Mouse (Mus musculus) MEL (cell line): Measurements from ENCODE around the gene Mfap2. TPM values are rescaled to one million over a fixed set of nuclear protein-coding genes. Genes with fewer than 3 reads are reported as not detected.

Source experiments
- DNase-seq: peaks from one replicate; pipeline ENCODE4 v3.0.0; 2011; ENCODE audit warnings: low read depth, low spot score
- H3K27ac ChIP-seq: 2 replicates; pipeline ENCODE4 v1.5.1; 2012; ENCODE audit warnings: low read depth, mild to moderate bottlenecking, control low read depth, low read length, moderate library complexity; ENCODE audit not compliant: control insufficient read depth
- H3K27me3 ChIP-seq, 2 experiments: fragments of 150-350 bp in 1 of 2; sonication (generic) in 1 of 2; 2 replicates each; pipeline ENCODE4 v1.6.1; 2012; ENCODE audit warnings: low read length in 2 of 2, mild to moderate bottlenecking in 2 of 2, improper control_type of control experiment in 1 of 2, moderate library complexity in 1 of 2; ENCODE audit not compliant: insufficient read depth in 2 of 2, control insufficient read depth in 1 of 2
- H3K36me3 ChIP-seq, 2 experiments: 2 replicates each; pipeline ENCODE4 v1.6.1; 2012 to 2014; ENCODE audit warnings: low read length in 2 of 2, improper control_type of control experiment in 1 of 2, inconsistent platforms in 1 of 2, mild to moderate bottlenecking in 1 of 2; ENCODE audit not compliant: insufficient read depth in 2 of 2, control insufficient read depth in 1 of 2
- H3K4me1 ChIP-seq, 2 experiments: fragments of 150-350 bp in 1 of 2; sonication (generic) in 1 of 2; 2 replicates each; pipeline ENCODE4 v1.6.1; 2012; ENCODE audit warnings: low read length in 2 of 2, improper control_type of control experiment in 1 of 2, mild to moderate bottlenecking in 1 of 2; ENCODE audit not compliant: insufficient read depth in 2 of 2, control insufficient read depth in 1 of 2
- H3K4me3 ChIP-seq, 2 experiments: fragments of 150-350 bp in 1 of 2; sonication (generic) in 1 of 2; 2 replicates each; pipeline ENCODE4 v1.5.1; 2012; ENCODE audit warnings: low read depth in 2 of 2, low read length in 2 of 2, mild to moderate bottlenecking in 2 of 2, moderate library complexity in 2 of 2, control low read depth in 1 of 2, improper control_type of control experiment in 1 of 2; ENCODE audit not compliant: control insufficient read depth in 1 of 2, insufficient read depth in 1 of 2
- H3K79me2 ChIP-seq: 2 replicates; pipeline ENCODE4 v1.6.1; 2012; ENCODE audit warnings: mild to moderate bottlenecking, low read length, moderate library complexity; ENCODE audit not compliant: control insufficient read depth, poor library complexity, insufficient read depth
- H3K9ac ChIP-seq: 2 replicates; pipeline ENCODE4 v1.6.1; 2012; ENCODE audit warnings: low read depth, mild to moderate bottlenecking, control low read depth, low read length, moderate library complexity; ENCODE audit not compliant: control insufficient read depth, poor library complexity, severe bottlenecking
- H3K9me3 ChIP-seq: fragments of 150-350 bp; sonication (generic); replicated peaks from 2 replicates; pipeline ENCODE4 v1.6.1; 2012; ENCODE audit warnings: mild to moderate bottlenecking, low read length, improper control_type of control experiment, moderate library complexity; ENCODE audit not compliant: insufficient read depth
- CHD1 ChIP-seq: IDR thresholded peaks from 2 replicates; pipeline ENCODE4 v1.6.1; 2012; ENCODE audit warnings: low read depth, mild to moderate bottlenecking, inconsistent platforms, low read length, improper control_type of control experiment
- CHD2 ChIP-seq: IDR thresholded peaks from 2 replicates; pipeline ENCODE4 v1.6.1; 2011; ENCODE audit warnings: low read length, improper control_type of control experiment
- E2F4 ChIP-seq: IDR thresholded peaks from 2 replicates; pipeline ENCODE4 v1.6.1; 2011; ENCODE audit warnings: low read depth, low read length, improper control_type of control experiment, borderline replicate concordance
- ELF1 ChIP-seq: IDR thresholded peaks from 2 replicates; pipeline ENCODE4 v1.6.1; 2014; ENCODE audit warnings: low read depth, mild to moderate bottlenecking, inconsistent platforms, low read length, improper control_type of control experiment, moderate library complexity
- EP300 ChIP-seq, 2 experiments: IDR thresholded peaks; 2 replicates each; pipeline ENCODE4 v1.6.1; 2011; ENCODE audit warnings: improper control_type of control experiment in 2 of 2, low read length in 2 of 2, low read depth in 1 of 2, mild to moderate bottlenecking in 1 of 2
- GATA1 ChIP-seq: IDR thresholded peaks from 2 replicates; pipeline ENCODE4 v1.6.1; 2011; ENCODE audit warnings: low read depth, low read length, improper control_type of control experiment
- JUND ChIP-seq: IDR thresholded peaks from 2 replicates; pipeline ENCODE4 v1.6.1; 2011; ENCODE audit warnings: low read depth, mild to moderate bottlenecking, improper control_type of control experiment, low read length
- MAFK ChIP-seq: IDR thresholded peaks from 2 replicates; pipeline ENCODE4 v1.6.1; 2011; ENCODE audit warnings: low read depth, mild to moderate bottlenecking, low read length, improper control_type of control experiment, borderline replicate concordance
- MAX ChIP-seq: IDR thresholded peaks from 2 replicates; pipeline ENCODE4 v1.6.1; 2011; ENCODE audit warnings: low read length, improper control_type of control experiment
- MAZ ChIP-seq: IDR thresholded peaks from 2 replicates; pipeline ENCODE4 v1.6.1; 2012; ENCODE audit warnings: low read depth, mild to moderate bottlenecking, inconsistent platforms, low read length, improper control_type of control experiment
- MYC ChIP-seq: IDR thresholded peaks from 2 replicates; pipeline ENCODE4 v1.6.1; 2011; ENCODE audit warnings: low read depth, mild to moderate bottlenecking, low read length, improper control_type of control experiment, moderate library complexity
- NELFE ChIP-seq: IDR thresholded peaks from 2 replicates; pipeline ENCODE4 v1.6.1; 2011; ENCODE audit warnings: low read depth, low read length, improper control_type of control experiment
- NRF1 ChIP-seq: IDR thresholded peaks from 2 replicates; pipeline ENCODE4 v1.6.1; 2014; ENCODE audit warnings: low read depth, mild to moderate bottlenecking, inconsistent platforms, low read length, improper control_type of control experiment, moderate library complexity; ENCODE audit not compliant: poor library complexity, insufficient read depth, severe bottlenecking
- POLR2A ChIP-seq, 2 experiments: IDR thresholded peaks; 2 replicates each; pipeline ENCODE4 v1.6.1; 2011 to 2012; ENCODE audit warnings: low read length in 2 of 2, mild to moderate bottlenecking in 2 of 2, control low read depth in 1 of 2, improper control_type of control experiment in 1 of 2, low read depth in 1 of 2, moderate library complexity in 1 of 2; ENCODE audit not compliant: control insufficient read depth in 1 of 2, insufficient read depth in 1 of 2, poor library complexity in 1 of 2
- RAD21 ChIP-seq: IDR thresholded peaks from 2 replicates; pipeline ENCODE4 v1.6.1; 2011; ENCODE audit warnings: mild to moderate bottlenecking, low read depth, low read length, improper control_type of control experiment
- SIN3A ChIP-seq: IDR thresholded peaks from 2 replicates; pipeline ENCODE4 v1.6.1; 2012; ENCODE audit warnings: low read length, improper control_type of control experiment, inconsistent platforms
- TAL1 ChIP-seq: IDR thresholded peaks from 2 replicates; pipeline ENCODE4 v1.6.1; 2012; ENCODE audit warnings: mild to moderate bottlenecking, inconsistent platforms, low read length, moderate library complexity, mixed read lengths
- TBP ChIP-seq: IDR thresholded peaks from 2 replicates; pipeline ENCODE4 v1.8.0; 2011; ENCODE audit warnings: low read depth, low read length, improper control_type of control experiment
- UBTF ChIP-seq: IDR thresholded peaks from 2 replicates; pipeline ENCODE4 v1.6.1; 2012; ENCODE audit warnings: low read depth, mild to moderate bottlenecking, inconsistent platforms, low read length, improper control_type of control experiment, moderate library complexity, borderline replicate concordance; ENCODE audit not compliant: insufficient read depth
- ZC3H11A ChIP-seq: IDR thresholded peaks from 2 replicates; pipeline ENCODE4 v1.6.1; 2012; ENCODE audit warnings: low read depth, mild to moderate bottlenecking, inconsistent platforms, low read length, improper control_type of control experiment
- ZNF384 ChIP-seq: IDR thresholded peaks from 2 replicates; pipeline ENCODE4 v1.6.1; 2012; ENCODE audit warnings: low read depth, mild to moderate bottlenecking, inconsistent platforms, low read length, improper control_type of control experiment
- polyA plus RNA-seq, 2 experiments: library from polyadenylated mRNA; stranded (reverse) in 1 of 2; unstranded in 1 of 2; fragments of >175 nt in 1 of 2; fragments of >200 nt in 1 of 2; gene quantifications; 2 replicates each; pipeline versions ENCODE4 v1.2.1 to v1.2.4; 2012; ENCODE audit warnings: low replicate concordance in 2 of 2, low read depth in 1 of 2; ENCODE audit not compliant: insufficient read length in 2 of 2, insufficient read depth in 1 of 2, missing spikeins in 1 of 2
- total RNA-seq: library from RNA; depleted of rRNA; stranded (reverse); fragments of 300-350 nt; gene quantifications from 2 replicates; pipeline ENCODE4 v1.2.3, GENCODE M21; 2012

Gene Mfap2
- total and polyA plus RNA-seq, 3 experiments, result not detected

DNA sequence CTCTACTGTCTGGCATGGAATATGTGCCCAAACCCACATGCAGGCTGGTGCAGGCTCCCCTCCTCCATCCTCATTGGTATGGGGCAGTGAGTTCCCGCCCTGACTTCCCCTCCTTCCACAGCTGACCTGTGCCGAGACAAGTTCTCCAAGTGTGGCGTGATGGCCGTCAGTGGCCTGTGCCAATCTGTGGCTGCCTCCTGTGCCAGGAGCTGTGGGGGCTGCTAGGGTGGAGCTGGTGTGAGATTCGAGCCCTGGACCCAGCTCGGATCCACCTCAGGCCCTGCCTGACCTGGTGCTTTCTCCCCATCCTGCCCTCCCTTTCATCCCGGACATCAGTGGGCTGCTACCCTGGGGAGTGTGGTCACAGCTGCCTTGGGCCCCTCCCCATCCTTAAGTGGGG, 5.1 kb downstream of the Mfap2 start:
- no peaks in the 10 kb centered on the region for H3K27me3 ChIP-seq
- H3K9me3 ChIP-seq, result no peaks in the 10 kb centered on the region
- H3K4me1 ChIP-seq, result no peaks in the 10 kb centered on the region
- no peaks in the 10 kb centered on the region for H3K79me2 ChIP-seq
- H3K36me3 ChIP-seq, result no peaks in the 10 kb centered on the region
- no peak overlapping the region for H3K9ac ChIP-seq
- no peak for DNase-seq
- no peak for TF ChIP-seq TBP
- no peak for TF ChIP-seq MAZ
- no peak for TF ChIP-seq ZNF384
- no peak for TF ChIP-seq CHD1
- TF ChIP-seq POLR2A (IDR thresholded peaks at IDR 0.05; ENCODE audit: control insufficient read depth in 1 of 2, insufficient read depth in 1 of 2, low read depth in 1 of 2, low read length in 2 of 2, poor library complexity in 1 of 2), result no peak
- TF ChIP-seq MAFK, result no peak
- no peak for TF ChIP-seq MYC
- no peak for TF ChIP-seq CHD2
- no peak for TF ChIP-seq RAD21
- TF ChIP-seq TAL1, result no peak
- no peak for TF ChIP-seq E2F4
- no peak for TF ChIP-seq NRF1
- no peak for TF ChIP-seq GATA1
- TF ChIP-seq JUND, result no peak
- no peak for TF ChIP-seq NELFE
- TF ChIP-seq UBTF, result no peak
- no peak for TF ChIP-seq ZC3H11A
- TF ChIP-seq EP300 (IDR thresholded peaks at IDR 0.05; ENCODE audit: low read depth in 1 of 2, low read length in 2 of 2), result no peak
- no peak for TF ChIP-seq ELF1
- TF ChIP-seq MAX, result no peak
- no peak overlapping the region for H3K4me3 ChIP-seq
- H3K27ac ChIP-seq, result no peak overlapping the region

DNA sequence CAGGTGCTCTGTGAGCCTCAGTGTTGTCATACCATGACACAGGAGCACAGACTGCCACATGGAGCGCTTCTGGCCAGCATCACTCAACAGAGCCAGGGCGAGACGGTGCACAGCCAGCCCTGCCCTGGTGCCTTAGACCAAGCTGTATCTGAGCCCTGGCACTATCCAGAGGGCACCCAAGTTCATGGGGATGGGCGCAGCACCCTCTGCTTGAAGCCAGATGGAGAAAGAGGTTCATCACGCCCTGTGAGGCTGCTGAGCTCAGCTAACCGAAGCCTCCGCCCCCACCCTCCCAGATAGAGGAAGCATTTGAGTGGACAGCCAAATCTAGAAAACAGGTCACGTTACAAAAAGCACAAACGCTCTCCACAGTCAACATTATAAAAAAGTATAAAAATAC, 6.1 kb downstream of the Mfap2 start:
- H3K79me2 ChIP-seq, result no peaks in the 10 kb centered on the region
- DNase-seq, result peak; percentile 22
- no peak overlapping the region for H3K9ac ChIP-seq
- no peak overlapping the region for H3K4me3 ChIP-seq
- no peaks in the 10 kb centered on the region for H3K27me3 ChIP-seq
- H3K27ac ChIP-seq, result no peak overlapping the region
- no peaks in the 10 kb centered on the region for H3K9me3 ChIP-seq
- no peaks in the 10 kb centered on the region for H3K4me1 ChIP-seq
- H3K36me3 ChIP-seq, result no peaks in the 10 kb centered on the region
- TF ChIP-seq SIN3A (no peak), UBTF (no peak), TAL1 (no peak)
- TF ChIP-seq, all 39 proteins: peak for 0
